Mouse (Mus musculus): Measurements from ENCODE around the gene Siglece.

DNA sequence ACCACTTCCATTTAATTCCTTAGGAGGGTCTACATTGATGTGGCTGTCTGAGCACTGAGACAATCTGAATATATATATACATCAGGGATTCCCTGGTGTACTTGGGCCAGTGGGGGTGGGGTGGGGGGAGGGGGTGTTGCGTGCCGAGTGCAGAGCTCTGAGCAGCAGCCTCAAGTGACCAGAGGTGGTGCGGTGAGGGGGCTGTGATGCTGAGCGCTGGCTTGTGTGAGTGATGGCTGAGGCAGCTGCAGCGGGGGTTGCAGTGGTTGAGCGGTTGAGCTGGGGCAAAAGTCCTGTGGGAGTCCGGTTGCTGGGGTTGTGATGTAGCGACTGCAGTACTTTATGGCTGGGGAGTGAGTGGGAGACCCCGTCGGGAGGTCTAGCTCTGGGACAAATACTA is 36.1 kb downstream of the Siglece start:
- TF ChIP-seq CTCF (IDR thresholded peaks at IDR 0.05; ENCODE audit: control insufficient read depth, insufficient read depth, insufficient replicate concordance, low read depth, low read length) (no peak), POLR2A (IDR thresholded peaks at IDR 0.05; ENCODE audit: control insufficient read depth, low read depth, low read length) (no peak)

All from testis, adult 2 months (tissue).